Mouse (Mus musculus) ES-Bruce4 (cell line): ENCODE results near the gene Sult6b1. TPM values are rescaled to one million over a fixed set of nuclear protein-coding genes. Genes with fewer than 3 reads are reported as not detected.

ENCODE experiments used
- H3K27ac ChIP-seq: 2 replicates; pipeline ENCODE4 v1.5.1; 2012; ENCODE audit warnings: low read length, inconsistent platforms; ENCODE audit not compliant: insufficient read depth
- H3K27me3 ChIP-seq: 2 replicates; pipeline ENCODE4 v1.6.1; 2012; ENCODE audit warnings: mild to moderate bottlenecking, low read length, inconsistent platforms; ENCODE audit not compliant: control insufficient read depth, poor library complexity, insufficient read depth, severe bottlenecking
- H3K36me3 ChIP-seq: 2 replicates; pipeline ENCODE4 v1.6.1; 2012; ENCODE audit warnings: inconsistent platforms, mild to moderate bottlenecking, low read length, moderate library complexity; ENCODE audit not compliant: control insufficient read depth, poor library complexity, insufficient read depth, severe bottlenecking
- H3K4me1 ChIP-seq: one replicate; pipeline ENCODE4 v1.8.1; 2011; ENCODE audit warnings: low read length; ENCODE audit not compliant: control insufficient read depth, insufficient read depth
- H3K4me3 ChIP-seq: 2 replicates; pipeline ENCODE4 v1.5.1; 2011; ENCODE audit warnings: low read depth, mild to moderate bottlenecking, low read length
- H3K9ac ChIP-seq: 2 replicates; pipeline ENCODE4 v1.6.1; 2012; ENCODE audit warnings: low read depth, mild to moderate bottlenecking, inconsistent platforms; ENCODE audit not compliant: poor library complexity, severe bottlenecking
- H3K9me3 ChIP-seq: replicated peaks from 2 replicates; pipeline ENCODE4 v1.6.1; 2012; ENCODE audit warnings: mild to moderate bottlenecking, low read length, inconsistent platforms; ENCODE audit not compliant: control insufficient read depth, poor library complexity, insufficient read depth, severe bottlenecking
- CTCF ChIP-seq: IDR thresholded peaks from one replicate; pipeline ENCODE4 v1.8.1; 2011; ENCODE audit warnings: low read depth, low read length
- EP300 ChIP-seq: IDR thresholded peaks from 2 replicates; pipeline ENCODE4 v1.6.1; 2011; ENCODE audit warnings: low read depth, low read length; ENCODE audit not compliant: insufficient read depth
- POLR2A ChIP-seq: IDR thresholded peaks from one replicate; pipeline ENCODE4 v1.8.1; 2011; ENCODE audit warnings: low read length; ENCODE audit not compliant: insufficient read depth
- polyA plus RNA-seq: library from polyadenylated mRNA; stranded (reverse); fragments of >200 nt; gene quantifications from 2 replicates; pipeline ENCODE4 v1.2.4, GENCODE M21; 2011; ENCODE audit warnings: low read depth; ENCODE audit not compliant: missing spikeins, insufficient read depth, insufficient read length

Gene Sult6b1
- polyA plus RNA-seq, 1 experiment = 7.8 TPM

- H3K9ac ChIP-seq = peak within 1 kb of the TSS; percentile 97
- peaks cover 8% of the 10 kb centered on the region for H3K36me3 ChIP-seq
- H3K4me1 ChIP-seq = no peaks in the 10 kb centered on the region
- peak; percentile 44 for TF ChIP-seq POLR2A
- no peak for TF ChIP-seq CTCF
- peak; percentile 47; the same call in 1 of the 2 replicates for TF ChIP-seq EP300
- H3K27me3 ChIP-seq = no peaks in the 10 kb centered on the region
- peak within 1 kb of the TSS; percentile 18; the same call in 1 of the 2 replicates for H3K27ac ChIP-seq
- peak within 1 kb of the TSS; percentile 95 for H3K4me3 ChIP-seq
- no peaks in the 10 kb centered on the region for H3K9me3 ChIP-seq
Measured at GRCm38 (mm10) chr17:78834856-78835835, 71.6 kb downstream of the Sult6b1 start, which contains the start of the genes Heatr5b and Gpatch11. Gene Heatr5b (minus strand): TSS chr17:78835364. Gene Gpatch11 (plus strand): TSS chr17:78835567.

Other genes starting within 250 kb of the Sult6b1 start
- gene Strn, start 169.8 kb downstream of the Sult6b1 start, polyA plus RNA-seq = 18.4 and 18.7 TPM in 2 replicates
- gene Heatr5b, start 71.6 kb downstream of the Sult6b1 start, polyA plus RNA-seq = 28.4 and 29.4 TPM in 2 replicates
- 38.5 and 38.7 TPM in 2 replicates for gene Gpatch11, start 71.4 kb downstream of the Sult6b1 start, polyA plus RNA-seq
- gene Eif2ak2, start 24.4 kb downstream of the Sult6b1 start, polyA plus RNA-seq = 21.0 and 22.4 TPM in 2 replicates
- 100 and 101 TPM in 2 replicates for gene Cebpzos, start 9.5 kb upstream of the Sult6b1 start, polyA plus RNA-seq
- 120 and 124 TPM in 2 replicates for gene Cebpz, start 30.1 kb upstream of the Sult6b1 start, polyA plus RNA-seq
- gene Ndufaf7, start 30.1 kb upstream of the Sult6b1 start, polyA plus RNA-seq = 54.5 and 64.2 TPM in 2 replicates
- 36.1 and 37.5 TPM in 2 replicates for gene Prkd3, start 113.8 kb upstream of the Sult6b1 start, polyA plus RNA-seq
- 2.2 and 3.0 TPM in 2 replicates for gene Qpct, start 144.9 kb upstream of the Sult6b1 start, polyA plus RNA-seq